ENCODE assay signal across 11 mouse cellular contexts in genomic region chr9:67605867-67606435, GRCm38 (mm10). TPM values are rescaled to one million over a fixed set of nuclear protein-coding genes. Genes with fewer than 3 reads are reported as not detected.
DNase-seq lines count a peak whose midpoint lies in the region; ATAC-seq and TF ChIP-seq lines count a peak whose summit lies in the region.
"Had no signal": no experiment of that assay in that cellular context is flagged by ENCODE, and none has a peak within 500 bp of the region (broad histone marks: within the 10 kb centered on the region; RNA-seq: fewer than 3 reads in every experiment).

No protein-coding gene starts in this region.

- no peak overlapping the region for H3K4me3 ChIP-seq in embryonic facial prominence, embryonic 10.5 days
- H3K4me3 ChIP-seq in limb, embryonic 14.5 days (replicated peaks; ENCODE audit: low read length), result no peak overlapping the region
- H3K4me3 ChIP-seq: liver, embryonic 13.5 days; neural tube, embryonic 15.5 days had no signal

- no peak for DNase-seq in embryonic facial prominence, embryonic 10.5 days (ENCODE audit: low spot score)
- DNase-seq in forelimb bud, embryonic 11.5 days (ENCODE audit: low read depth, low spot score), result peak; percentile 51
- DNase-seq in kidney, adult 8-10 months, result peak; percentile 50 to 79
- peak; percentile 28 for DNase-seq in limb, embryonic 14.5 days (ENCODE audit: low spot score)
- DNase-seq in adrenal gland, postnatal 14 days, result no peak
- DNase-seq in ovary, postnatal 36 days (ENCODE audit: low spot score), result no peak
- DNase-seq: liver, embryonic 13.5 days; thymus, postnatal 36 days had no signal

- no peak overlapping the region for H3K4me2 ChIP-seq in limb, embryonic 14.5 days (replicated peaks; ENCODE audit: low read depth, low read length, severe bottlenecking)
- H3K4me2 ChIP-seq: liver, embryonic 13.5 days; midbrain, embryonic 11.5 days; neural tube, embryonic 15.5 days had no signal

- peak overlapping the region; percentile 63 for H3K27ac ChIP-seq in embryonic facial prominence, embryonic 10.5 days (replicated peaks)
- H3K27ac ChIP-seq in limb, embryonic 14.5 days (replicated peaks; ENCODE audit: low read depth, low read length), result no peak overlapping the region
- H3K27ac ChIP-seq: neural tube, embryonic 15.5 days had no signal

- no peaks in the 10 kb centered on the region for H3K9me3 ChIP-seq in embryonic facial prominence, embryonic 10.5 days
- H3K9me3 ChIP-seq in limb, embryonic 14.5 days (ENCODE audit: control insufficient read depth, low read length), result no peaks in the 10 kb centered on the region
- H3K9me3 ChIP-seq: liver, embryonic 13.5 days; neural tube, embryonic 15.5 days had no signal

- no peak overlapping the region for H3K9ac ChIP-seq in limb, embryonic 14.5 days (ENCODE audit: low read depth, low read length, severe bottlenecking)
- H3K9ac ChIP-seq: liver, embryonic 13.5 days; neural tube, embryonic 15.5 days had no signal

- ATAC-seq in limb, embryonic 14.5 days (ENCODE audit: low FRiP score, low read depth), result no peak
- ATAC-seq in inflammation-experienced regulatory T-cells, adult 6 months, result no peak

- peaks cover 52% of the 10 kb centered on the region for H3K4me1 ChIP-seq in embryonic facial prominence, embryonic 10.5 days
- H3K4me1 ChIP-seq in limb, embryonic 14.5 days (ENCODE audit: control insufficient read depth, insufficient read depth, low read length), result peaks cover 12% of the 10 kb centered on the region; the same call in 1 of the 2 replicates
- H3K4me1 ChIP-seq: liver, embryonic 13.5 days had no signal

- TF ChIP-seq POLR2A in limb, embryonic 14.5 days (IDR thresholded peaks at IDR 0.05; ENCODE audit: borderline replicate concordance, extremely low read depth, insufficient read depth, insufficient read length), result no peak

- H3K36me3 ChIP-seq in embryonic facial prominence, embryonic 10.5 days (replicated peaks), result no peaks in the 10 kb centered on the region; the same call in 1 of the 2 replicates
- H3K36me3 ChIP-seq in limb, embryonic 14.5 days (ENCODE audit: control insufficient read depth, insufficient read depth, low read length), result no peaks in the 10 kb centered on the region
- H3K36me3 ChIP-seq: liver, embryonic 13.5 days; neural tube, embryonic 15.5 days had no signal

- no peaks in the 10 kb centered on the region for H3K27me3 ChIP-seq in embryonic facial prominence, embryonic 10.5 days (replicated peaks; ENCODE audit: low read depth, poor library complexity, severe bottlenecking)
- H3K27me3 ChIP-seq in limb, embryonic 14.5 days (ENCODE audit: control insufficient read depth, insufficient read depth, low read length), result no peaks in the 10 kb centered on the region
- H3K27me3 ChIP-seq: liver, embryonic 13.5 days; neural tube, embryonic 15.5 days had no signal

- 48% methylated on average over 7 of the region's 7 CpGs for WGBS in embryonic facial prominence, embryonic 10.5 days
- 11% methylated on average over 7 of the region's 7 CpGs for WGBS in limb, embryonic 14.5 days

RNA-seq across cellular contexts. Expression of gene Tln2, which starts 46.4 kb away (rescaled TPM):
- 36.2 and 40.7 TPM in 2 replicates for polyA plus RNA-seq in embryonic facial prominence, embryonic 10.5 days (2016; fragmentation: Nextera tagmentation; extraction: Ambion mirVana)
- polyA plus RNA-seq in limb, embryonic 14.5 days (2012; rRNA removed), result 17.5 and 20.6 TPM in 2 replicates
- polyA plus RNA-seq in limb, embryonic 14.5 days (2014; fragmentation: Nextera tagmentation; extraction: Ambion mirVana), result 38.4 and 39.2 TPM in 2 replicates
- total RNA-seq in adrenal gland, postnatal 14 days (2021), result 24.6 and 27.1 TPM in 2 replicates
- polyA plus RNA-seq in inflammation-experienced regulatory T-cells, adult 6 months (2017; shearing (Covaris generic)), result under 1 TPM; 0.11 to 0.20 (median 0.19) TPM

Comparison
In these comparisons a context has a peak if more than half of its experiments do, and no peak if none do; other contexts are left out.
1. DNase-seq: peak in forelimb bud, embryonic 11.5 days (single experiment), kidney, adult 8-10 months (2 of 2) and limb, embryonic 14.5 days (single experiment); none in embryonic facial prominence, embryonic 10.5 days (single experiment), adrenal gland, postnatal 14 days (single experiment) and ovary, postnatal 36 days (single experiment).
2. RNA of gene Tln2, which starts 46.4 kb away (polyA plus RNA-seq): 36.2 to 40.7 TPM in embryonic facial prominence, embryonic 10.5 days and 17.5 to 39.2 TPM in limb, embryonic 14.5 days; 0.11 to 0.20 TPM in inflammation-experienced regulatory T-cells, adult 6 months; every median in the first group is over 10 times any median in the second.